Mouse (Mus musculus) left cerebral cortex, postnatal 4 days (tissue): ENCODE data around the gene Gspt1. TPM values are rescaled to one million over a fixed set of nuclear protein-coding genes. Genes with fewer than 3 reads are reported as not detected.

ENCODE experiments used
- DNase-seq: peaks from one replicate; pipeline ENCODE4 v3.0.0-alpha.2; 2022
- intact Hi-C: fragments of 180-260 bp; cut with DNase I; formaldehyde crosslinking; loops from one replicate; pipeline ENCODE4 v1.15.1; 2025
- total RNA-seq, 2 experiments: library from RNA; stranded (reverse); gene quantifications; 2 replicates each; pipeline ENCODE4 v1.2.3; 2021

The Gspt1 gene
- total RNA-seq, 2 experiments from 2014 or later, result 116 to 125 TPM

GRCm38 (mm10) chr16:11203600-11204390 lies 50.3 kb downstream of the Gspt1 start:
- intact Hi-C loops, result no loop called here
- no peak for DNase-seq

- peak; percentile 93 for DNase-seq
- intact Hi-C loops, result no loop called here
Observed at GRCm38 (mm10) chr16:11202571-11203554, 51.3 kb downstream of the Gspt1 start, which contains the start of gene Rsl1d1. Gene Rsl1d1 (minus strand): TSS chr16:11203331.

- intact Hi-C loops, result no loop called here
- no peak for DNase-seq
Observed at GRCm38 (mm10) chr16:11201740-11202394, 52.3 kb downstream of the Gspt1 start.

- intact Hi-C loops, result no loop called here
- DNase-seq, result no peak
Observed at GRCm38 (mm10) chr16:11200247-11200646, 53.9 kb downstream of the Gspt1 start.

- no peak for DNase-seq
- intact Hi-C loops, result no loop called here
Observed at GRCm38 (mm10) chr16:11198467-11198866, 55.7 kb downstream of the Gspt1 start.

GRCm38 (mm10) chr16:11197052-11197451 lies 57.1 kb downstream of the Gspt1 start:
- no peak for DNase-seq
- intact Hi-C loops, result no loop called here

GRCm38 (mm10) chr16:11193231-11193630 lies 60.9 kb downstream of the Gspt1 start:
- no peak for DNase-seq

GRCm38 (mm10) chr16:11190150-11190549 lies 64.0 kb downstream of the Gspt1 start:
- intact Hi-C loops, result no loop called here
- peak; percentile 41 for DNase-seq

More at GRCm38 (mm10) chr16:11193231-11193630, 60.9 kb downstream of the Gspt1 start:
- intact Hi-C loops, result loop anchor here (1.0 kb wide), 1 partner anchor 23 kb away; no protein-coding TSS in a partner anchor

- no peak for DNase-seq
- intact Hi-C loops, result no loop called here
Observed at GRCm38 (mm10) chr16:11177404-11177803, 76.7 kb downstream of the Gspt1 start.

GRCm38 (mm10) chr16:11176884-11177244 lies 77.3 kb downstream of the Gspt1 start:
- no peak for DNase-seq
- intact Hi-C loops, result no loop called here

GRCm38 (mm10) chr16:11176208-11176883 lies 77.8 kb downstream of the Gspt1 start, which contains the start of gene Zc3h7a:
Gene Zc3h7a (minus strand): TSS chr16:11176393.
- intact Hi-C loops, result no loop called here
- DNase-seq, result peak; percentile 88

GRCm38 (mm10) chr16:11175489-11176207 lies 78.5 kb downstream of the Gspt1 start:
- DNase-seq, result peak; percentile 59
- intact Hi-C loops, result no loop called here

- intact Hi-C loops, result no loop called here
Observed at GRCm38 (mm10) chr16:11175100-11175488, 79.0 kb downstream of the Gspt1 start.

GRCm38 (mm10) chr16:11174671-11175081 lies 79.4 kb downstream of the Gspt1 start:
- peak; percentile 66 for DNase-seq
- intact Hi-C loops, result loop anchor here (5.0 kb wide), 1 partner anchor 302 kb away; no protein-coding TSS in a partner anchor

More at GRCm38 (mm10) chr16:11175100-11175488, 79.0 kb downstream of the Gspt1 start:
- no peak for DNase-seq

- no peak for DNase-seq
Observed at GRCm38 (mm10) chr16:11171679-11172078, 82.4 kb downstream of the Gspt1 start.

More at GRCm38 (mm10) chr16:11171679-11172078, 82.4 kb downstream of the Gspt1 start:
- intact Hi-C loops, result loop anchor here (5.0 kb wide), 1 partner anchor 299 kb away; no protein-coding TSS in a partner anchor
